Mouse (Mus musculus) retina, postnatal 7 days (tissue): Measurements from ENCODE around the gene Ccdc144b.

ENCODE experiments used
- DNase-seq: peaks from one replicate; pipeline ENCODE4 v3.0.0-alpha.2; 2012; ENCODE audit warnings: low read depth, low spot score

The Ccdc144b gene

DNA sequence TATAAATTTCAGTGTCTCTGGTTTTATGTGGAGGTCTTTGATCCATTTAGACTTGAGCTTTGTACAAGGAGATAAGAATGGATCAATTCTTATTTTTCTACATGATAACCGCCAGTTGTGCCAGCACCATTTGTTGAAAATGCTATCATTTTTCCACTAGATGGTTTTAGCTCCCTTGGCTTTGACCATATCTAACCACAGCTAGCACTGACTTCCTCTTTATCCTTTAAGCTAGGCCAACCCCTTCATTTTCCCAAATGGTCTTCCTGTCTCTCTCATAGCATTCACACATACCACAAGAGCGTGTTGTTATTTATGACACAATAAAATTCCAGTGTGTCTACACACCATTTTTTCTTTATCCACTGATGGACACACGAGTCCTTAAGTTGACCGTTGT lies 23.4 kb downstream of the Ccdc144b start:
- DNase-seq = no peak

DNA sequence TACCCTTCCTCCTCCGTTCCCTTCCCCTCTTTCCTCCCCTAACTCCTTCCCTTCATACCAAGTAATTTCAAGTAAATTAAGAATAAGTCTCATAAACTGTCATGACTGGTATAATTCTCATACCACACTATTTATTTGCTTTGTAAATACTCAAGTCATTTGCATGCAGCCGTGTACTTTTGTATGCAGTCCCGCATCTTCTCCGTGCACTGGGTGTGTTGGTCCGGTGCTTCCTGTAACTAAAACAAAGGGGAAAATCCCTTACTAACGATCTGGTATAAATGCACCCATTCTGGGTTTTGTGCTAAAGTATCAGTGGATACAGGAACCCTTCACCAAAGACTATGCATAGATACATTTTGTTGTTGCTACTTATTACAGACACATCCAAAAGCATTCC lies 27.6 kb downstream of the Ccdc144b start:
- DNase-seq = no peak

DNA sequence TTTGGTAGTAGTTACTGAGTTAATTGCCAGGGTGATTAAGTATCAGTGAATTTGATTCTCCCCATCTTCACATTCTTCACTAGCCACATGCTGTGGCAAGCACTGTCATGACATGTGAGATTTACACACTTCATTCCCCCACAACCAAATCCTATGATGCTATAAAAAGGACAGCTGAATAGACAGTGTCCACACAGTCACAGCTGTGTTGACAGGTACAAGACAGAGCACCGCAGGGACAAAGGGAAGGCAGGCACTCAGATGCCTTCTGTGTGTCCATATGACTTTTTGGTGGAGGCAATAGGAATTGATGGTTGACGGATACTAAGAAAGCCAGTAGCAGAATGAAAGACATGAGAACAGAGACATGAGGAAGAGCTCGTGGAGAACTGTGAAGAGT lies 42.1 kb downstream of the Ccdc144b start:
- DNase-seq = no peak

DNA sequence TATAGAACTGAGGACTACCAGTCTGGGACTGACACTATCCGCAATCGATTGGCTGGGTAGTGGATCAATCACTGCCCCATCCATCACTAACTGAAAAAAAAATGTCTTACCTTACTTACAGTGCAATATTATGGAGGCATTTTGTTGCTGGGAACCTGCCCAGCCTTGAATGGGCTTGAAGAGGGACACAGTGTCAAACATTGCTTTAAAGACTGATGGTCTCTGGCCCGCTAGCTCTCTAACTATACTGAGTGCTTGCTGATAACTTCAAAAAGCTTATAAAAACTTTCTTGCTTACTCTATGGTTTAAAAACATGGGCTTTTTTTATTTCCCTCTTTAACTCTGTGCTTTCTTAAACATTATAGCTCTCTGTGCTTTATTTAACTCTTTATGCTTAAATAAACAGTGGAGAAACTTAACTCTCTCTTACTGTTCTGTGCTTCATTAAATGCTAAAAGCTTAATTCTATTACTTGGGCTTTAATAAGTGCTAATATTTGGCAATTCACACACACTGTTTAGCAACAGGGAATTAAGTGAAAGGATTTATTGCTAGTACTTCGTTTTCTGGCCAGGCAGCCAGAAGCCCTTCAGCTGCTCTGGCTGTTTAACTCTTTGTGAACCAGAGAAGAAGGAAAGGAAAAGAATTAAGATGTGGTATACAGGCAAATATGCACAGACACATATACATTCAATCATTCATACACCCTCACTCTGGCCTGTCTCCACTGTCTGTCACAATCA lies 44.8 kb downstream of the Ccdc144b start:
- no peak for DNase-seq

DNA sequence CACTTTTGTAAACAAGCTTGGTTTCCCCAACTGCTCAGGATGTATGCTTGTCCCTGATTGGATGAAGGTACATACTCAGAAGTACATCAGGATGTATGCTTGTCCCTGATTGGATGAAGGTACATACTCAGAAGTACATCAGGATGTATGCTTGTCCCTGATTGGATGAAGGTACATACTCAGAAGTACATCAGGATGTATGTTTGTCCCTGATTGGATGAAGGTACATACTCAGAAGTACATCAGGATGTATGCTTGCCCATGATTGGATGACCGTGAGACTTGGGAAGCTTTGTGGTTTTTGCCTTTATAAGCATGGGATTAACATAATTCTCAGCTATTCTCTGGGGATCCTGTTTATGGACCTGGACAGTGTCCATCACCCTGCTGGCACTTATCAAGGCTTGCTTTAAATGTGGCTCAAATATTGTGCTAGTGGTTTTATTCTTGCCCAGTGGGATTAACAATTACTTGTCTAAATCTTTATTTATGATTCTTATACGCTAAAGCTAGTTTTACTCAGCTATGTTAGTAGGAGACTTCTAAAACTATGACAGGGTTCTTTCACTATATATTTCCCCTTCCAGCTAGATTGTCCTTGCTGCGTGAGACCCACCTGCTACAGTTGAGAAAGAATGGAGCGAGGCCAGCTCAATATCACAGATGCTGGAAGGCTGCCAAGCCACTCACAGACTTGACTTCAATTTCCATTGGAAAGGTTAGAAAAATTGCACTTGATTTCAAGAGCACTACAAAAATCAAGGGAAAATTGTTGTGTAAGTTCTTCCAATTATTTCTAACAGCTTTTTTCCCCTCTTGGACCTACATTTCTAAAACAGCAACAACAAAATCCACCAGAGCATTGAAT lies 49.1 kb downstream of the Ccdc144b start:
- peak; percentile 9 for DNase-seq

DNA sequence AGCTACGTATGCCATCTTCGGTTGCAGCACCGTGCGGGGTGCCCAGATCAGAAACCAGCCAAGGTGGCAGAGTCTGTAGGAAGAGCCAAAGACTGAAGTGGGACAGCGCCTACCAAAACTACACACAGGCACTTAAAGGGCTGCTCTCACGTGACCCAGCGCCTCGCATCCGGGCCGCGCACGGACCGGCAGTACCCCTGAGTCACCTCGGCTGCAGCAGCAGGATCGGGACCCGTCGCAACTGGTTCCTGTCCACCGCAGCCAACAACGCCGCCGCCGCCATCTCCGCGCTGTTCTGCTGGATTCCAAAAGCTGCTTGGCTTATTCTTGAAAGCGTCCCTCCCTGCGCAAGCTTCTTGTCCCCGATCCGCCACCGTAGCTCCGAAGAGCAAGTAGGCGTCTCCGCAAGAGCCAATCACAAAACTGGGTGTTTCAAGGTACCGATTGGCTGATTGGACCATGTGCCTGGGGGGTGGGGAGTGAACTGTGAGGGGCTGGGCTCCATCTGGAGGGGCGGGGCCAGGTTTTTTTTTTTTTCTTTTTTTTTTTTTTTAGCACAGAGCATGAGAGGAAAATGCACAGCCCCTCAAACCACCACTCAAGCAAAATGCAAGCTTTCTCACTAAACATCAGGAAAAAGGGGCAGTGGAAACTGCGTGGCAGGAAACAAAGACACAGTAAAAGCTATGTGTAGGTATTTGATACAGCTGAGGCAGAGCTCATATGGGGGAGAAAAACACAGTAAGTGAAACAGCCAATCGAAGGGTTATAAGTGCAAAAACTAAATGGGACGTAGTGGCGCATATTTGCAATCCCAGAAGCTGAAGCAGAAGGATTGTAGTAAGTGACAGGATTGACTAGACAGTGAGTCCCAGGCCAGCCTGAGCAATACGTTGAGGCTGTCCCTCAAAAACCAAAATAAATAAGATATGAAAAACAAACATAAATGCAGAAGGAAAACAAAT lies 52.8 kb downstream of the Ccdc144b start, which contains the start of gene Mccc1:
Gene Mccc1 (minus strand): TSS at position 404 of the 965 bp plus-strand sequence.
- peak; percentile 96 for DNase-seq

DNA sequence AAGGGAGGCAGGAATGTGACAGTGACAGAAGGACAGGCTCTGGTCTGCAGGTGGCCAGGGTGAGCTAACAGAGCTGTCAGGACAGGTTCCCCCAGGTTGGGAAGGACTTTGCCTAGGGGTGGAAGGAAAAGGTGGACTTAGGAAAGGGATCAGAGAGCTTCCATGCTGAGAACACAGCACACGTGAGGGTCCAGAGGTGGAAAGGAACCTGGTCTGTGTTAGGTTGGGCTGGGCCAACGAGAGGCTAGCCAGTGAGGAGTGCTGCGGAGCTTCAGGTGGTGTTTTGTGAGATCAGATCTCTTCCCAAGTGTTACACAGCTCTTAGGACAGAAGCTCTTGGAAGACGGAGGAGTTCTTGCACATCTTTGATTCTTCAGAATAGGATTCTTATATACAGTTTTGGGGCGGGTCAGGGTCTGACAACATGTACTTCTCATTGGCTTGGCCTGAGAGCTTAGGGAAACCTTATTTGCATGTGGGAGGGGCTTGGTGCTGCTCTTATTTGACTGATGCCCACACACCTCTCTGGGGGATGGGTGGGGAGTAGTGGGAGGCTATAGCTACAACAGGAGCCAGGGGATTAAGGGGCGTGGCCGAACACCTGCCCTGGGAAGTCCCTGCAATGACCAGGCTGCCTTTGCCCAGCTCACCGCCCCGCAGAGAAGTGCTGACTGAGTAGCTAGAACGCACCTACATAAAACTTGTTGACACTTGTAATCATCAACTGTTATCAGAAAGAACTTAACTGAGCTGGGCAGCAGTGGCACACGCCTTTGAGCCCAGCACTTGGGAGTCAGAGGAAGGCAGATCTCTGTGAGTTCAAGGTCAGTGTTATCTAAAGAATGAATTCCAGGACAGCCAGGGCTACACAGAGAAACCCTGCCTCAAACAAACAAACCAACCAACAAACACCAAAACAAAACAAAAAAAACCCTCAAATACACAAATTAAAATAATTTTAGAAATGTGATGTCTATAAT lies 58.5 kb downstream of the Ccdc144b start:
- DNase-seq = no peak

DNA sequence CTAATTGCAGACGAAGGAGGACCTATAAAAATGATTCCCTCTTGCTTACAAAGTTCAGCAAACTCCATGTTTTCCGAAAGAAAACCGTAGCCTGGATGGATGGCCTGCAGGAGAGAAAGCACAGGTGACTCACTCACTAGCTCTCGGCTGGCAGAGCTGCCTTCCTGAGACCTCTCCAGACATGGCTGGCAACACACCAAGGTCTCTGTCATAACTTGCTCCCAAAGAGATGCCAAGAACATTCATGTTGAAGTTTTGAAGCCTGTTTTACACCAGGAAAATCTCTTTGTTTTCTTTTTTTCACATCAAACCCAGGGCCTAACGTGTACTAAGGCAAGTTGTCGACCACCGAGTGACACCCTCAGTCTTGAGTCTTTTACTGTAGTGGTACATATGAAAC lies 62.6 kb downstream of the Ccdc144b start:
- no peak for DNase-seq

DNA sequence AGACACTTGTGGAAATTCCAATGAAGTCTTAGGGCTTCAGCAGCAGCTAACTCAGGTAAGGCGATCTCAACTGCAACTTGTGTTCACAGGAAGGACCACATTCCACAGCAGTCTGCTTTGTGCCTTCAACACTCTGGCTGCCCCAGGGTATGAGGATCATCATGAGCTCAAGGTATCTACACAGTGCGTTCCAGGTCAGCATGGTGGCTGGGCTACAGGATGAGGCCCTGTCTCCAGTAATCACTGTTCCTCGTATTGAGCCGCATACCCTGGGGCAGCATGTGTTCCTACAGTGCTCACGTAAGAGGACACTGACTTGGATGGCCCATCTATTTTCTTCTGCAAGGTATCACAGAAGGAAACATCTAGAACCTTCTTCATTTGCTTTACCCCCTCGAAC lies 65.3 kb downstream of the Ccdc144b start:
- no peak for DNase-seq

DNA sequence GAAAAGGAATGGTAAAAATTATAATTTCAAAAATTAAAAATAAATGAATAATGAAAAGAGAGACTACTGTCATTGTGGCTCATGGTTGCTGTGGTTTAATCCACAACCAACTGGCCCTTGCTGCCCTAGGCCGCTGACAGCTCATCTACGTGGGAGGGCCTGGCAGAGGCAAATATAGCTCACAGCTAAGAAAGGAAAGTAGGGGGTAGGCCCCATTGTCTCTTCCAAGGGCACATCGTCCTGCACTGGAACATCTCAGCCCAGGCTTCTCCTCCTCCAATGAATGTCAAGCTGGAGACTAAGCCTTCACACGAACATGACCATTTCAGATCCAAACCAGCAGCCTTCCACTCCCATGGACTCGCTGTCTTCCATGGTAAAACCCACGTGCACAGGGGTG lies 67.1 kb downstream of the Ccdc144b start:
- no peak for DNase-seq

DNA sequence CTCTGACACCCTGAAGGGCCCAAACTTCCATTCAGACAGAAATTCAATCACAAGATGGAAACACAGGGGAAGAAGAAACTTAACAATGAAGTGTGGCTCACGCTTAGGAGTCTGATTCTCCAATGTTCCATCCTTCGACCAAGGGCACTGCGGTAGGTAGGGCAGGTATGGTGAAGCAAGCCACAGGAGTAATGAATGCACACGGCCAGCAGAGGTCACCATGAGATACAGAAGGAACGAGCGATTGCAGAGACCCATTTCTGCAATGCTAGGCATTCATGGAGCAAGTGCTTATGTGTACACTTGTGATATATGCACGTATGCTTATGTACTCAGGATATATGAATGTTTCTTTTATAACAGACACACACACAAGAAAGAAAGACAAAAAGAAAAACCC lies 79.8 kb downstream of the Ccdc144b start:
- DNase-seq = peak; percentile 23

DNA sequence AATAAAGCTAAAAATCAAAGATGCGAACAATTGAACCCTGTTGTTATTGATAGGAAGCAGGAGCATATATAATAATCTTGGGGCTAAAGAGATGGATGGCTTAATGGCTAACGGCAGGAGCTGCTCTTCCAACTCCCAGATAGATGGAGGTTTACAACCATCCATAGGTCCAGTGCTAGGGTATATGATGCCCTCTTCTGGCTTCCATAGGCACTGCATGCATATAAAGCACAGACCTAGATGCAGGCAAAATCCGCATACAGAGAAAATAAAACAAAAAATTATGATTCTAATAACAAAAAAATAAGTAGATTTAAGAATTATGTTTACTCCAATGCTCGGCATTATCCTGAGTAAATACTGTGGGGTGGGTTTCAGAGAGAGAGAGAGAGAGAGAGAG lies 80.4 kb downstream of the Ccdc144b start:
- DNase-seq = peak; percentile 23

DNA sequence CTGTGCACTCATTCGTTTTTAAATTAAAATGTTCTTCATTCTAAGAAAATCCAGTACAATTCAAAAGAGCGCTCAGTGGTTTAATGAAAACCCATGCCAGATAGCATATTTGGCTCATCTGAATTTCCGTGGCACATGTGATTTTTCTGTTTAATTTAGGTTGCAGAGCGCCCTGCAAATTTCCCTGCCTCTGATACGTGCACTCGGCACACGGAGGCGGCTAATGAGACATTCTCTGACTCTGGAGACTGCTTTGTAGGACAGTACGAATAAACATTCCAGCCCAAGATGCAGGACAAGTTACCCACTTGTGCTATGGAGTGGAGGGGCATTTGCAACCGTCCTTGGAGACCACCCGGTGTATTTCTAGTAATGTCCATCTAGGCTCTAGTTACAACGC lies 82.2 kb downstream of the Ccdc144b start:
- no peak for DNase-seq

DNA sequence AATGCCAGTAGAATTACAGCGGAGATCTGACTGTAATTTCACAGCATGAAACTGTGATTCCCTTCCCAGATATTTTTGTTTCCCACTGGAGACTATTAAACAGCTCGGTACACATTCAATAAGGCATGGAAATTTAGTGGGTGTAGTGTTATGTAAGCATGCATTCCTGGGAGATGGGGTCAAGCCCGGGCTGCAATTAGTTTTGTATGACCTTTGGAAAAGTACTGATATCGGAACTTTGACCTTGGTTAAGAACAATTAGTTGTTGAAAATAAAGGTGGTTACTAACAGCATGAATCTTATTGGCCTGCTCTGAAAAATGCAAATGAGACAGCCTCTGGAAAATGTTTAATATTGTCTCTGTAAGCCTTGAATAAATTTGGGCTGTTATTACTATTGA lies 82.9 kb downstream of the Ccdc144b start:
- no peak for DNase-seq

DNA sequence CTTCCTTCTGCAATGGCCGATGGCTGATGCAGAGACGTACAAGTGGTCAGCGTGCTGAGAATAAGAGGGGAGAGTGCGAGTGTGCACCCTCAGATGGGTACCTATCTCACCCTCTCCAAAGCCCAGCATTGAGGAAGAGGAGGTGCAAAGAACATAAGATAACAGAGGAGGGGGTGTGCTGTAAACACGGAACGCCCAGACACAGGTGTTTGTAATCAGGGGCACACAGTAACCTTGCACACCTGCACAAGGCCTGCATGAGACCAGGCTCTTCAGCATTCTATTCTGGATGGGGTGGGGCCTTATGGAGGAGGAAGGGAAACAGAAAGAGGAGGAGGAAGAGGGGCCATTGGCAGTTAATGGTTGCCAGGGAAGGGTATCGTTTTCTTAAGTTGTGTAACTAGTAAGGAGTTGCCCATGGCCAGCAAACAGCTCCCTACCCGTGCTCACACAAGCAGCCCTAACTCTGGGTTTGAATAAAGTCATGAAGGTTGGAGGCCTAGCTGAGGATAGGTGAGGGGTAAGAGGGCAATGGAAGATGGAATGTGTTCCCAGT lies 85.9 kb downstream of the Ccdc144b start:
- DNase-seq = no peak

DNA sequence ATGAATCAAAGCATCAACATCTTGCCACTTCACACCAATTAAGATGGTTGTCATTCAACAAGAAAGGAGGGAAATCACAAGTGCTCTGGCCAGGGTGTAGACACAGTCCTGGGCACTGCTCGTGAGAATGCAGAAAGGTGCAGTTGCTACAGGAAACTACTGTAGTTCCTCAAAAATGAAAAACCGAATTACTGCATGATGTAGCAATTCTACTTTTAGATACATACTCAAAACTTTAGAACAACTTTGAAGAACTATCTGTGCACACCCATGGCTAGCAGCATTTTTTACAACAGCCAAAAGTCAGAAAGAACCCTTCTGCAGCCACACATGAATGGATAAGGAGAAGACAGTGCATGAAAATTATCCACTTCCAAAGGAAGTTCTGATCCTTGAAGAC lies 86.9 kb downstream of the Ccdc144b start:
- DNase-seq = no peak

DNA sequence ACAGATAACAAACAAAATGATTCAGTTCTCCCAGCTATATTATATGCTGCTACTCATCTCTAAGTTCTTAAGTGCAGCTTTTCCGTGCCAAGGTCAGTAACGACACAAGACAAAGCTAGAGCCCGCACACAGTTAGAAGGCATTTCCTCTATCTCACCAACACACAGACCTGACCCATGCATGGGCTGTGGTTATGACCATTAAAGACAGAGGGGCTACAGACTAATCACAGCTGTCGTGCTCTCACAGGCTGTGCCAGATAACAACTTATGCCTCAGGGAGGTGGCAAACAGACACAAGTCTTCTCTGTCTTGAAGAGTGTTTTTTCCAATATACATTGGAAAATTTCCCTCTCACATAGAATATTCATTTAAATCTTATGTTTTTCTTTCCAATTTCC lies 88.4 kb downstream of the Ccdc144b start:
- no peak for DNase-seq

DNA sequence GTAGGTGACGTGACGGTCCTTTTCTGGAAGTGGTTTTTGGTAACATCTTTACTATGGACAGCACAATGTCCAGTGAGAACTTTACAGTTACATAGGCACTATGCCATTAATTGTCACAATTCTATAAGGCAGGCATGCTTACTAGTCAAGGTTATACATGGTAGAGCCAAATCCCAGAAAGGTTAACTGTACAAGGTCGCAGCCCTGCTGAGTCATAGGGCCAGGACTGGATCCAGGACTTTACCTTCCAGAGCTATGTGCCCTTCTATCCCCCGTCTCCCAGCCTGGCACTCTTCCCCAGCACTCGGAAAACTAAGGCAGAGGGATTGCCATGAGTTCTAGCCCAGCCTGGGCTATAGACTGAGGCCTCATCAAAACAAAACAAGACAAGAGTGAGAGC lies 89.4 kb downstream of the Ccdc144b start:
- no peak for DNase-seq

DNA sequence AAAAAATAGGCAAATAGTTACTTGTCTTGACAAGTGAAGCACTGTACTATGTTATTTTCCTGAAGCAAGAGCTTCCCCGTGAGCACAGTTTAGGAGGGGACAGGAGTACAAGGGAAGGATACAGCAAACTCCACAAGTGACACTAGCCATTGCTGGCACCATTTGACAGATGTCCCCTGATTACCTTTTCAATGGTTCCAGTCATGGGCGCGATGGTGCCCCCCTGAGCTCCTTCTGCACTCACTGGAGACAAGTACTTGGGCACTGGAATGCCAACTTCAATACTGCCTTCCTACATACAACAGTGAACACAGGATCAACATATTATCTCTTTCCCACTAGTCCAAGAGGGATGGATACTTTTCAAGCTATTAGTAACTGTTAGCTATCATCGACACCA lies 89.9 kb downstream of the Ccdc144b start:
- no peak for DNase-seq

DNA sequence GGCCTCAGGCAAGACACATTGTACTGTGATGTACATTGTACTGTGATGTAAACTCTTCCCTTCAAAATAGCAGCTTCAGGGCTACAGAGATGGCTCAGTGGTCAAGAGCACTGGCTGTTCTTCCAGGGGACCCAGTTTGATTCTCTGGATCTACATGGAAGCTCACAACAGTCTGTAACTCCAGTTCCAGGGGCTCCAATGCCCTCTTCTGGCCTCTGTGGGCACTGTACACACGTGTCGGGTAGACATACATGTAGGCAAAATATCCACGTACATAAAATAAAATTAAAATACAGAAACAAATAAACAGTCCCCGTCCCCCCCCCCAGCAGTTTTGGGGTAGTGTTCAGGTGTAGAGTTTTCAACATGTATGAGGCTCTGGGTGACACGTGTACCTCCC lies 90.4 kb downstream of the Ccdc144b start:
- no peak for DNase-seq
